11 mouse cellular contexts compared by ENCODE assay signal in the genomic region with DNA sequence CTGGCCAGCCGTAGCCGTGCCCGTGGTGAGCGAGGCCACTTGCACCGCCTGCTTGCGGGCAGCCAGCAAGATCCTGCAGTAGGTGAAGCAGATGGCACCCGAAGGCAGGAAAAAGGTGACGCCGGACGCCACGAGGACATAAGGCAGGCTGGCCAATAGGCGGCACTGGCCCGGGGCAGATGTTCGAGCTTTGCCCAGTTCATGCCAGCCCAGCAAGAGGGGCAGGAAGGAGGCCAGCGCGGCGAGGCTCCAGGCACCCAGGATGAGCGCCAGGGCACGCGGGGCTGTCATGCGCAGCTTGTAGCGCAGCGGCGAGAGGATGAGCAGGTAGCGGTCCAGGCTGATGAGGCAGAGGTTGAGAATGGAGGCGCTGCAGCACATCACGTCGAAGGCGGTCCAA. TPM values are rescaled to one million over a fixed set of nuclear protein-coding genes. Genes with fewer than 3 reads are reported as not detected.
DNase-seq lines count a peak whose midpoint lies in the region; ATAC-seq and TF ChIP-seq lines count a peak whose summit lies in the region.
"Had no signal": no experiment of that assay in that cellular context is flagged by ENCODE, and none has a peak within 500 bp of the region (broad histone marks: within the 10 kb centered on the region; RNA-seq: fewer than 3 reads in every experiment).

No protein-coding gene starts in this region.

- H3K9me3 ChIP-seq in neural tube, embryonic 12.5 days, result no peaks in the 10 kb centered on the region
- H3K9me3 ChIP-seq in intestine, embryonic 15.5 days, result no peaks in the 10 kb centered on the region

- no peak for ATAC-seq in neural tube, embryonic 12.5 days (ENCODE audit: low FRiP score, low read depth)
- ATAC-seq in intestine, embryonic 15.5 days, result no peak
- ATAC-seq in inflammation-experienced regulatory T-cells, adult 6 months, result no peak

- peaks cover 12% of the 10 kb centered on the region for H3K4me1 ChIP-seq in neural tube, embryonic 12.5 days
- H3K4me1 ChIP-seq in intestine, embryonic 15.5 days (replicated peaks), result peaks cover 16% of the 10 kb centered on the region

- H3K4me2 ChIP-seq in neural tube, embryonic 12.5 days (replicated peaks), result peak overlapping the region; percentile 85; the same call in 1 of the 2 replicates
- peak overlapping the region; percentile 98 for H3K4me2 ChIP-seq in intestine, embryonic 15.5 days (replicated peaks)

- H3K27ac ChIP-seq in gastrocnemius, adult 2 months, result no peak overlapping the region
- no peak overlapping the region for H3K27ac ChIP-seq in neural tube, embryonic 12.5 days
- no peak overlapping the region for H3K27ac ChIP-seq in intestine, embryonic 15.5 days

- DNase-seq in gastrocnemius, adult 2 months, result peak; percentile 79
- no peak for DNase-seq in gastrocnemius, postnatal 10 days
- no peak for DNase-seq in neural tube, embryonic 10.5 days (ENCODE audit: extremely low spot score, low spot score)
- DNase-seq in frontal cortex, postnatal 25 days (ENCODE audit: low spot score in 2 of 2), result no peak
- no peak for DNase-seq in cerebellum, adult 8-10 months
- DNase-seq: adrenal gland, adult 8-10 months; layer of hippocampus, postnatal 36 days had no signal

- no peak for TF ChIP-seq CTCF in gastrocnemius, adult 2 months (IDR thresholded peaks at IDR 0.05)

- H3K36me3 ChIP-seq in neural tube, embryonic 12.5 days, result no peaks in the 10 kb centered on the region
- no peaks in the 10 kb centered on the region for H3K36me3 ChIP-seq in intestine, embryonic 15.5 days

- 19% methylated on average over 29 of the region's 29 CpGs for WGBS in neural tube, embryonic 12.5 days
- 23% methylated on average over 29 of the region's 29 CpGs for WGBS in intestine, embryonic 15.5 days

- intact Hi-C loops in gastrocnemius, adult 2 months (cut with DNase I), result no loop called here

- peaks cover 67% of the 10 kb centered on the region for H3K27me3 ChIP-seq in neural tube, embryonic 12.5 days (replicated peaks)
- peaks cover 47% of the 10 kb centered on the region for H3K27me3 ChIP-seq in intestine, embryonic 15.5 days (replicated peaks)

- H3K9ac ChIP-seq in neural tube, embryonic 12.5 days, result no peak overlapping the region
- H3K9ac ChIP-seq in intestine, embryonic 15.5 days, result no peak overlapping the region

- H3K4me3 ChIP-seq in gastrocnemius, adult 2 months, result peak overlapping the region; percentile 69
- H3K4me3 ChIP-seq in neural tube, embryonic 12.5 days, result peak overlapping the region; percentile 43; the same call in 1 of the 2 replicates
- H3K4me3 ChIP-seq in intestine, embryonic 15.5 days (replicated peaks), result peak overlapping the region; percentile 54

RNA-seq across cellular contexts. Expression of gene Htr6, which starts 1.3 kb away (rescaled TPM):
- not detected for total RNA-seq in gastrocnemius, adult 2 months (2021)
- not detected for total RNA-seq in gastrocnemius, postnatal 10 days (2021)
- polyA plus RNA-seq in neural tube, embryonic 12.5 days (2016; fragmentation: Nextera tagmentation; extraction: Ambion mirVana), result 0.10 TPM in 1 of 2 replicates, not detected in the other
- polyA plus RNA-seq in intestine, embryonic 15.5 days (2015; fragmentation: Nextera tagmentation; extraction: Ambion mirVana), result 0.14 and 0.18 TPM in 2 replicates
- not detected for polyA plus RNA-seq in inflammation-experienced regulatory T-cells, adult 6 months (2017; shearing (Covaris generic))
- polyA plus RNA-seq: spleen, adult 2 months had no signal

RNA-seq across cellular contexts. Expression of gene Nbl1, which starts 18.7 kb away (rescaled TPM):
- total RNA-seq in gastrocnemius, adult 2 months (2021), result 10 to 100 TPM; 19.9 to 40.8 TPM
- total RNA-seq in gastrocnemius, postnatal 10 days (2021), result 10 to 100 TPM; 51.0 to 51.1 TPM
- 45.2 and 47.0 TPM in 2 replicates for polyA plus RNA-seq in neural tube, embryonic 12.5 days (2016; fragmentation: Nextera tagmentation; extraction: Ambion mirVana)
- polyA plus RNA-seq in intestine, embryonic 15.5 days (2015; fragmentation: Nextera tagmentation; extraction: Ambion mirVana), result 49.5 and 49.9 TPM in 2 replicates
- under 1 TPM in 2 of 3 experiments, not detected in 1; 0.60 to 0.82 TPM for polyA plus RNA-seq in inflammation-experienced regulatory T-cells, adult 6 months (2017; shearing (Covaris generic))

RNA-seq across cellular contexts. Expression of gene Minos1, which starts 56.9 kb away (rescaled TPM):
- total RNA-seq in gastrocnemius, adult 2 months (2021), result 100 to 1,000 TPM; 304 to 430 TPM
- 100 to 1,000 TPM; 399 to 482 TPM for total RNA-seq in gastrocnemius, postnatal 10 days (2021)
- polyA plus RNA-seq in neural tube, embryonic 12.5 days (2016; fragmentation: Nextera tagmentation; extraction: Ambion mirVana), result 430 and 438 TPM in 2 replicates
- 640 and 702 TPM in 2 replicates for polyA plus RNA-seq in intestine, embryonic 15.5 days (2015; fragmentation: Nextera tagmentation; extraction: Ambion mirVana)
- 100 to 1,000 TPM; 341 to 392 (median 352) TPM for polyA plus RNA-seq in inflammation-experienced regulatory T-cells, adult 6 months (2017; shearing (Covaris generic))

Comparison
In these comparisons a context has a peak if more than half of its experiments do, and no peak if none do; other contexts are left out.
1. RNA of gene Nbl1, which starts 18.7 kb away (polyA plus RNA-seq): 49.5 to 49.9 TPM in intestine, embryonic 15.5 days and 45.2 to 47.0 TPM in neural tube, embryonic 12.5 days; 0.60 to 0.82 TPM in inflammation-experienced regulatory T-cells, adult 6 months; every median in the first group is over 10 times any median in the second.
2. Peak in every context shown above with its lines, with median percentiles within 50 percentile points of each other: H3K4me3 ChIP-seq.